Mouse (Mus musculus): ENCODE measurements around the gene Ltbp3. TPM values are rescaled to one million over a fixed set of nuclear protein-coding genes. Genes with fewer than 3 reads are reported as not detected.
"Not testable (repeated sequence)": the region's sequence is repeated elsewhere in the genome, so short reads cannot be mapped to it uniquely, and the experiment has no call there.

Gene Ltbp3
- total RNA-seq, 2 experiments from 2014 or later, result 116 to 137 TPM

DNA sequence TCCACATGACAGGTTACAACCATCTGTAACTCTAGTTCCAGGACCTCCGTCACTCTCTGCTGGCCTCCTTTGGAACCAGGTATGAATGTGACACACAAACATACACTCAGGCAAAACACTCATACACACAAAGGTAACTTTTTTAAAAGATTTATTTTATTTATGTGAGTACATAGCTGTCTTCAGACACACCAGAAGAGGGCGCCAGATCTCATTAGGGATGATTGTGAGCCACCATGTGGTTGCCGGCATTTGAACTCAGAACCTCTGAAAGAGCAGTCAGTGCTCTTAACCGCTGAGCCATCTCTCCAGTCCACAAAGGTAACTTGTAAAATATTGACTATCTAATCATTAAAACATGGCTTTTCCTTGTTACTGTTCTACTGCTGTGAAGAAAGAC lies 50.6 kb downstream of the Ltbp3 start:
- no peak for DNase-seq (ENCODE audit: low spot score in 2 of 2)

GRCm38 (mm10) chr19:5793116-5793515 lies 52.4 kb downstream of the Ltbp3 start:
- peak in 1 of 2 experiments; percentile 50 for DNase-seq (ENCODE audit: low spot score in 2 of 2)

DNA sequence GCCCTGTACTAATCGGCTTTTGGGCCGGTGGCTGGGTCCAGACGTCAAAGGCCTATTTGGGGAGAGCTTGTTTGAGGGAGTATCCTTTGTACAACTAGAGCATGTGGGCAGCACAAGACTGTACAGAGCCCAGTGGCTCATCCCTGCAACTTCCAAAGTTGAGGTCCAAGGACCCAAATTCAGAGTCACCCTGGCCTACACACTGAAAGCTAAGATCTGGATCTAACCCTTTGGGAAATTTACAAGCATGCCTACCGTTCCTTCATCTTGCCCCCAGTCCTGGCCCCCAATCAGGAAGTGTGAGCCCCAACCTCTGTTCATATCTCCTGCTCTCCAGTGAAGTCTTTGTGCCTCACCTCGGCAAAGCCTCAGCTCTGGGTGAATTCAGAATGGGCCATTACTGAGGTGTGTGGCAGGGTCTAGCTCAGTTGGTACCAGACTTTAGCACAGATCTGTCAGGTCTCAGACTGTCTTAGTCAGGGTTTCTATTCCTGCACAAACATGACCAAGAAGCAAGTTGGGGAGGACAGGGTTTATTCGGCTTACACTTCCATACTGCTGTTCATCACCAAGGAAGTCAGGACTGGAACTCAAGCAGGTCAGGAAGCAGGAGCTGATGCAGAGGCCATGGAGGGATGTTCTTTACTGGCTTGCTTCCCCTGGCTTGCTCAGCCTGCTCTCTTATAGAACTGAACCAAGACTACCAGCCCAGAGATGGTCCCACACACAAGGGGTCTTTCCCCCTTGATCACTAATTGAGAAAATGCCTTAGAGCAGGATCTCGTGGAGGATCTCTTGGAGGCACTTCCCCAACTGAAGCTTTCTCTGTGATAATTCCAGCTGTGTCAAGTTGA lies 53.4 kb downstream of the Ltbp3 start:
- DNase-seq (ENCODE audit: low spot score in 2 of 2), result not testable (repeated sequence)

- no peak for DNase-seq (ENCODE audit: low spot score in 2 of 2)
Observed at GRCm38 (mm10) chr19:5794771-5795576, 54.3 kb downstream of the Ltbp3 start.

GRCm38 (mm10) chr19:5795668-5796572 lies 55.2 kb downstream of the Ltbp3 start:
- no peak for DNase-seq (ENCODE audit: low spot score in 2 of 2)

DNA sequence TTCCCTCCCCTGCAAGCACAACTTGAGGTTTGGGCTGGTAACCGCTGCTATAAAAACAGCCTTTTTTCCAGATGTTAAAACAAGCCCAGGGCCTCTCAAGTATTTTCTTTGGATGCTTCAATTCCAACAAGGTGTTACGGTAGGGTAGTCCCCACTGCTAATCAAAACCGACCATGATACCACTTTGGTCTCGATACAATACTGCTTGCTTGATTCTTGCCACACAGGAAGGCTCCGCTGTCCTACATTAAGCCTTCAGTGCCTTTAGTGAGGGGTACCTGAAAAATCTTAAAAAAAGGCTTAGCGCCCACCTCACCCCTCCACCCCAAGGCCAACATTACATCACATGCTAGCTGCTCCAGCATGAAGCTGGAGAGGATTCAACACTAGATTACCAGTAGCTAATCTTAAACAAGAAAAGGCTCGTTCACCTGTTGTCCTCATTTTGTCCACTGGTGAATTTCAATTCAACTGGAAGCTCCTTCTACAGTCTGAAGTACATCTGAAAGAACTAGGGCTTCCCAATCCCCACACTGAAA lies 55.9 kb downstream of the Ltbp3 start:
- no peak for DNase-seq (ENCODE audit: low spot score in 2 of 2)

- DNase-seq (ENCODE audit: low spot score in 2 of 2), result no peak
Observed at GRCm38 (mm10) chr19:5797381-5798111, 56.8 kb downstream of the Ltbp3 start.

DNA sequence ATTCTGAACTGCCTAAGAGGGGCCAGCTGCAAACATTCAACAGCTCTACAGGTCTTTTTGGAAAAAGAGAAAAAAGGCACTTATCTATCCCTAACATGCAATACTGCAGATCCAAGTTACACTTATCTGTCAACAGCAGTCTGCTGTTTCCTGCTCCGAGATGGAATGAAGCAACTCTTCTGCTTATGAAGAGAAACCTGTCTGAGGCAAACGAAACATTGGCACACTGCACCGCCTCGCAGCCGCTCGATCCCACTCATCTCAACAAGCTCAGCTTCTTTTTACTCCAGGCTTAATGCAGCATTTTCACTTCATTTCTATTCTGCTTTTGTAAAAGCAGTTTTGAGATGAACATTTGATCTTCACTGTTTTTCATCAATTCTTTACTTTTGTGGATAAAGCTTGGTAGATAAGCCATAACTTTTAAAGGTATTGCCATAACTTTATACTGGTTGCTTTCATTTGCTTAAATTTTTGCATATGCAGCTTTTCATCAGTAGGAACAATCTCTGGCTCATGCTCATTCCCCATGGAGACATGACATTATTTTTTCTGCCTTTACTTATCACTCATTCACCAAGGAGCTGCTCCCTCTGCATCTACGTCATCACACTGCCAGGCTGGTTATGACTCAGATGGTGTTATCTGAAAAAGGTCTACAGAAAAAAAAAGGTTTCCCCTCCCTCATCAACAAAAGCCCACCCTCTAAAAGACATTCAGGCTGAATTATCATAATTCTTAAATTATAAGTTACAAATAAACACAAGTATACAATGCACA lies 58.2 kb downstream of the Ltbp3 start:
- DNase-seq (ENCODE audit: low spot score in 2 of 2), result no peak

GRCm38 (mm10) chr19:5799566-5800349 lies 59.1 kb downstream of the Ltbp3 start:
- no peak for DNase-seq (ENCODE audit: low spot score in 2 of 2)

- DNase-seq (ENCODE audit: low spot score in 2 of 2), result no peak
Observed at GRCm38 (mm10) chr19:5800350-5800631, 59.6 kb downstream of the Ltbp3 start.

GRCm38 (mm10) chr19:5800632-5801431 lies 60.1 kb downstream of the Ltbp3 start:
- no peak for DNase-seq (ENCODE audit: low spot score in 2 of 2)

GRCm38 (mm10) chr19:5801432-5801964 lies 60.8 kb downstream of the Ltbp3 start:
- no peak for DNase-seq (ENCODE audit: low spot score in 2 of 2)

GRCm38 (mm10) chr19:5802011-5802786 lies 61.5 kb downstream of the Ltbp3 start:
- DNase-seq (ENCODE audit: low spot score in 2 of 2), result peak; percentile 94 to 95

GRCm38 (mm10) chr19:5802787-5803040 lies 62.0 kb downstream of the Ltbp3 start:
- DNase-seq (ENCODE audit: low spot score in 2 of 2), result no peak

- DNase-seq (ENCODE audit: low spot score in 2 of 2), result peak; percentile 100
Observed at GRCm38 (mm10) chr19:5803041-5803880, 62.6 kb downstream of the Ltbp3 start.

- no peak for DNase-seq (ENCODE audit: low spot score in 2 of 2)
Observed at GRCm38 (mm10) chr19:5803881-5804279, 63.2 kb downstream of the Ltbp3 start.

Measured in gastrocnemius, postnatal 4 days (tissue).